Mouse (Mus musculus): ENCODE measurements at regions not wholly inside any gene's neighbourhood (a gene's known extent, or its start where the extent isn't known, plus 50 kb on each side); places are given as distances from the start of the nearest gene placed in this dataset.

DNA sequence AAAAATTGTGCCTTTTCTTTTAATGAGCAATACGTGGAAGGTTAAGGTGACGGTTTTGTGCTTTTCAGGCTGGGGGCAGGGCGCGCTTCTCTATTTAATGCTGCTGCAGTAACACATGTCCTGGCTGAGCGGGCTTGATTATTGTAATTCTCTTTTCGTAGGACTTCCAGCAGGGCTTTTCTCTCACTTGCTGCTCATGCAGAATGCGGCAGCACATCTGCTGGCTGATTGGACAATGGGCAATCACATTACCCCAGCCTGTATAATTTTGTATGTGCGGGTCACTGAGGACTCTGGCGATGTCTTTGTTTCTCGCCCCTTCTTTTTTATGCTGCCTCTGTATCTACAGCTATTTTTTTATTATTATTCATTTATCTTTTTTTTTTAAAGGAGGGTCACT, 91.4 kb upstream of the Fam92a start:
- DNase-seq (ENCODE audit: low spot score in 2 of 2): no peak

DNA sequence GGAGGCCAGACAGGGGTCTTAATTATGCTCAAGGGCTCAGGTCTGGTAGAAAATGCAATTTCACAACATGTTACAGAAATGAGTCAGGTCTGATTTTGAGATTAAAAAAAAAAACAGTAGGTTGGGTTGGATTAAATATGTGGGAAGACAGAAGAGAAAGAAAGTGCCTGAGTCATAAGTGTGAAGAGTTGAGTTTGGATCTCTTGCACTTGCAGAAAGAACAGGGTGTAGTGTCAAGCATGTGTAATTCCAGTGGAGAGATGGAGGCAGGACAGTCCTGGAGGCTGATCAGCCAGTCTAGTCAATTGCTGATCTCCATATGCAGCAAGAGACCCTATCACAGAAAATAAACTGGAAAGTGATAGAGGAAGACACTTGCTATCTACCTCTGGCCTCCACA, 76.2 kb upstream of the Fam92a start:
- DNase-seq (ENCODE audit: low spot score in 2 of 2): no peak

DNA sequence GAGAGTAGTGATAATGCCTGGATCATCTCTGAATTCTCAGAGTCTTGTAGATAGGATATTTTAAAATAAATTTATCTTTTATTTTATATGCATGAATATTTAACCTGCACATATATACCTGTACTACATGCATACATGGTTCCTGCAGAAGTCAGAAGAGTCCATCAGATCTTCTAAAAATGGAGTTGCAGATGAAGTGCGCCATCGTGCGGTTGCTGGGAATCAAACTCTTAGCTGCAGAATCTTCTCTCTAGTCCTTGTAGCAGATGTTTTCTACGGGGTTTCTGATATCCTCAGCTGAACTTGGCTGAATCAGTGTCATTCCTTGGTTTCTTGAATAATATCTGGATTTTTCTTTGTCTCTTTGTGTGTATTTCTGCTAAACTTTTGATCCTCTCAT, 74.8 kb upstream of the Fam92a start:
- DNase-seq (ENCODE audit: low spot score in 2 of 2): no peak

DNA sequence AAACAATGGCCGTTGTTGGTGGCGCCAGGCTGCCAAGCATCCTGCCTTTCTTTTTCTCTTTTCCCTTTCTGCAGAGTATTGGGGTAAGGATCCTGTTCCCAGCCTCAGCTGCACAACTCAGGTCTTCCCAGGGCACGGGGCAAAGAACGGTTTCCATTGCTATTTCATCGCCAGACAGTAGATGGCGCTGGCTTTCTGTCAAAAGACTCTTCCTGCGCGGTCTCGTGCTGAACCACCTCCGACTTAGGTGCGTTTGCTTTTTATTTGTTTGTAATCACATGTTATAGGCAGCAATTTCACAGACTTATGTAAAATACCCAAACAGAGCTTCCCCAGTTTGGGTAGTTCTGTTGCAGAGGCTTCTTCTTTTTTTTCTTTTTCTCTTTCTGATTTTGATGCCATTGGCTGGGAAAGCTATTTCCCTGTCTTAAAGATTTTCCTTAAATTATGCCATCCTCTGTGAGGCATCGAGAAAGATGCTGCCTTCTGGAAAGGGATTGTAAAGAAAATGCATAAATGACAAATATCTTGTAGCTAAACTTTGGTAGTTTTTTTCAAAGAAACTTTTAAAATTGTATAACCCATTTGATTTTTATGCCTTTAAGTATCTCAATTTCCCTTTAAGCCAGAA, 69.2 kb upstream of the Fam92a start:
- DNase-seq (ENCODE audit: low spot score in 2 of 2): peak; percentile 14 to 67

DNA sequence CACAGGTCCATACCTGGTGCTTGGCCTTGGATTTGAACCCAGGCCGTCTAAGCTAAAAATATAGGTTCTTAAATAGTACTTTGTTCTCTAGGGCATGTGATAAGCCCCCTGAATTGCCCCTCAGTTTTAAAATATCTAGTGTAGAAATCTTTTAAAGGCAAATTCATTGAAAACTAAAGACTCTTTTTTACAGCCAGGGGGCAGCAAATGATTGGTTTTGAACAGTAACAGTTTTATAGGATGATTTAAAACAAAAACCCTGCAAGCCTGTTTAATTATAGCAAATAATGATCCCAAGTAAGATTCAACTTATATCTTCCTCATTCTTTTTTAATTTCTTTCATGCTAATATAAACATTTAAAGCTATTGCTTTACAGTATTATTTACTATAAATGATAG, 58.9 kb upstream of the Fam92a start:
- DNase-seq (ENCODE audit: low spot score in 2 of 2): no peak

Data from spleen, postnatal 4 days (tissue).